Mouse (Mus musculus) hindbrain, embryonic 13.5 days (tissue): Measurements from ENCODE around the gene Gpr84. TPM values are rescaled to one million over a fixed set of nuclear protein-coding genes. Genes with fewer than 3 reads are reported as not detected.

Source experiments
- ATAC-seq: fragments of 200-750 bp; cut with Nextera tagmentation; 2 replicates; pipeline ENCODE4 v1.8.0; 2017; ENCODE audit warnings: moderate TSS enrichment; ENCODE audit not compliant: low FRiP score
- H3K27ac ChIP-seq: fragments of 300-500 bp; sonication (generic); 2 replicates; pipeline ENCODE4 v1.5.1; 2015; ENCODE audit warnings: inconsistent platforms, mild to moderate bottlenecking, moderate library complexity
- H3K27me3 ChIP-seq: fragments of 300-500 bp; sonication (generic); 2 replicates; pipeline ENCODE4 v1.6.1; 2015; ENCODE audit warnings: mild to moderate bottlenecking, inconsistent platforms
- H3K36me3 ChIP-seq: fragments of 300-500 bp; sonication (generic); 2 replicates; pipeline ENCODE4 v1.6.1; 2015; ENCODE audit warnings: mild to moderate bottlenecking, inconsistent platforms
- H3K4me1 ChIP-seq: fragments of 300-500 bp; sonication (generic); replicated peaks from 2 replicates; pipeline ENCODE4 v1.6.1; 2015; ENCODE audit warnings: inconsistent platforms
- H3K4me2 ChIP-seq: fragments of 300-500 bp; sonication (generic); 2 replicates; pipeline ENCODE4 v1.6.1; 2015; ENCODE audit warnings: inconsistent platforms, mild to moderate bottlenecking, moderate library complexity
- H3K4me3 ChIP-seq: fragments of 300-500 bp; sonication (generic); 2 replicates; pipeline ENCODE4 v1.5.1; 2015; ENCODE audit warnings: mild to moderate bottlenecking, inconsistent platforms
- H3K9ac ChIP-seq: fragments of 300-500 bp; sonication (generic); 2 replicates; pipeline ENCODE4 v1.6.1; 2015; ENCODE audit warnings: mild to moderate bottlenecking, inconsistent platforms
- H3K9me3 ChIP-seq: fragments of 300-500 bp; sonication (generic); 2 replicates; pipeline ENCODE4 v1.6.1; 2016; ENCODE audit warnings: inconsistent platforms
- WGBS: fragments of 180-500 bp; shearing (Covaris S2); methylation state at CpG from one replicate; pipeline ENCODE4 v1.1.7; 2015; 5-methylcytosine and 5-hydroxymethylcytosine counted together
- polyA plus RNA-seq: library from polyadenylated mRNA; unstranded; fragments of >200 nt; fragmentation: Nextera tagmentation; extraction: Ambion mirVana; gene quantifications from 2 replicates; pipeline ENCODE4 v1.2.1, GENCODE M21; 2015

Gene Gpr84
- polyA plus RNA-seq, 1 experiment from 2014 or later = 0.34 TPM

- ATAC-seq = no peak
- peaks cover 42% of the 10 kb centered on the region for H3K4me1 ChIP-seq
- no peak overlapping the region for H3K4me2 ChIP-seq
- H3K9me3 ChIP-seq = no peaks in the 10 kb centered on the region
- H3K27me3 ChIP-seq = peaks cover 24% of the 10 kb centered on the region
- H3K36me3 ChIP-seq = no peaks in the 10 kb centered on the region
- no peak overlapping the region for H3K27ac ChIP-seq
- 0% methylated on average over 2 of the region's 2 CpGs for whole genome bisulfite sequencing
- H3K4me3 ChIP-seq = no peak overlapping the region
- no peak overlapping the region for H3K9ac ChIP-seq
Observed at GRCm38 (mm10) chr15:103334194-103334593, 23.8 kb upstream of the Gpr84 start.

GRCm38 (mm10) chr15:103333738-103334137 lies 23.3 kb upstream of the Gpr84 start:
- ATAC-seq = no peak
- no peak overlapping the region for H3K27ac ChIP-seq
- H3K9me3 ChIP-seq = no peaks in the 10 kb centered on the region
- H3K4me2 ChIP-seq = no peak overlapping the region
- peaks cover 19% of the 10 kb centered on the region for H3K27me3 ChIP-seq
- no peaks in the 10 kb centered on the region for H3K36me3 ChIP-seq
- H3K9ac ChIP-seq = no peak overlapping the region
- WGBS = 63% methylated on average over 5 of the region's 5 CpGs
- peaks cover 38% of the 10 kb centered on the region for H3K4me1 ChIP-seq
- H3K4me3 ChIP-seq = no peak overlapping the region

GRCm38 (mm10) chr15:103333081-103333615 lies 22.7 kb upstream of the Gpr84 start:
- no peak overlapping the region for H3K4me3 ChIP-seq
- H3K9ac ChIP-seq = no peak overlapping the region
- peaks cover 13% of the 10 kb centered on the region; the same call in 1 of the 2 replicates for H3K27me3 ChIP-seq
- H3K36me3 ChIP-seq = no peaks in the 10 kb centered on the region
- no peak overlapping the region for H3K4me2 ChIP-seq
- no peaks in the 10 kb centered on the region for H3K9me3 ChIP-seq
- no peak overlapping the region for H3K27ac ChIP-seq
- 71% methylated on average over 5 of the region's 5 CpGs for WGBS
- no peak for ATAC-seq
- peaks cover 38% of the 10 kb centered on the region for H3K4me1 ChIP-seq

GRCm38 (mm10) chr15:103323455-103324247 lies 13.2 kb upstream of the Gpr84 start:
- ATAC-seq = peak; percentile 97
- WGBS = 1% methylated on average over 35 of the region's 40 CpGs
- H3K9me3 ChIP-seq = no peaks in the 10 kb centered on the region
- H3K4me3 ChIP-seq = peak overlapping the region; percentile 67
- H3K9ac ChIP-seq = peak overlapping the region; percentile 90
- peaks cover 10% of the 10 kb centered on the region for H3K36me3 ChIP-seq
- H3K4me1 ChIP-seq = peaks cover 39% of the 10 kb centered on the region
- no peaks in the 10 kb centered on the region for H3K27me3 ChIP-seq
- H3K27ac ChIP-seq = peak overlapping the region; percentile 85
- H3K4me2 ChIP-seq = peak overlapping the region; percentile 78

- H3K36me3 ChIP-seq = peaks cover 16% of the 10 kb centered on the region
- peak overlapping the region; percentile 78 for H3K4me2 ChIP-seq
- H3K4me1 ChIP-seq = peaks cover 42% of the 10 kb centered on the region
- no peaks in the 10 kb centered on the region for H3K27me3 ChIP-seq
- peak overlapping the region; percentile 85 for H3K27ac ChIP-seq
- H3K4me3 ChIP-seq = peak overlapping the region; percentile 67
- ATAC-seq = peak; percentile 75
- H3K9me3 ChIP-seq = no peaks in the 10 kb centered on the region
- peak overlapping the region; percentile 90 for H3K9ac ChIP-seq
- 0% methylated on average over 17 of the region's 26 CpGs for WGBS
Observed at GRCm38 (mm10) chr15:103323070-103323454, 12.7 kb upstream of the Gpr84 start.

- H3K4me2 ChIP-seq = peak overlapping the region; percentile 78
- peaks cover 23% of the 10 kb centered on the region for H3K36me3 ChIP-seq
- WGBS = 43% methylated on average over 4 of the region's 4 CpGs
- H3K27me3 ChIP-seq = no peaks in the 10 kb centered on the region
- H3K9ac ChIP-seq = peak overlapping the region; percentile 90
- peak overlapping the region; percentile 85 for H3K27ac ChIP-seq
- H3K4me1 ChIP-seq = peaks cover 42% of the 10 kb centered on the region
- peak overlapping the region; percentile 67 for H3K4me3 ChIP-seq
- no peaks in the 10 kb centered on the region for H3K9me3 ChIP-seq
- no peak for ATAC-seq
Observed at GRCm38 (mm10) chr15:103322396-103322795, 12.0 kb upstream of the Gpr84 start.

GRCm38 (mm10) chr15:103321076-103321475 lies 10.7 kb upstream of the Gpr84 start:
- 64% methylated on average over 1 of the region's 1 CpGs for WGBS
- no peaks in the 10 kb centered on the region for H3K27me3 ChIP-seq
- H3K4me3 ChIP-seq = no peak overlapping the region
- H3K9me3 ChIP-seq = no peaks in the 10 kb centered on the region
- H3K27ac ChIP-seq = no peak overlapping the region
- peaks cover 42% of the 10 kb centered on the region for H3K4me1 ChIP-seq
- peak overlapping the region; percentile 90; the same call in 1 of the 2 replicates for H3K9ac ChIP-seq
- H3K36me3 ChIP-seq = peaks cover 36% of the 10 kb centered on the region
- ATAC-seq = no peak
- 0 out of 2 replicates have a peak overlapping the region, but pooled peaks have one; percentile 78 for H3K4me2 ChIP-seq

- no peak for ATAC-seq
- no peaks in the 10 kb centered on the region for H3K9me3 ChIP-seq
- peaks cover 55% of the 10 kb centered on the region for H3K4me1 ChIP-seq
- H3K27ac ChIP-seq = no peak overlapping the region
- peaks cover 43% of the 10 kb centered on the region for H3K36me3 ChIP-seq
- H3K9ac ChIP-seq = 0 out of 2 replicates have a peak overlapping the region, but pooled peaks have one; percentile 30
- no peaks in the 10 kb centered on the region for H3K27me3 ChIP-seq
- WGBS = 64% methylated on average over 3 of the region's 3 CpGs
- H3K4me3 ChIP-seq = no peak overlapping the region
- H3K4me2 ChIP-seq = no peak overlapping the region
Observed at GRCm38 (mm10) chr15:103318201-103318816, 7.9 kb upstream of the Gpr84 start.

- no peak for ATAC-seq
- Histone ChIP-seq H3K27ac (no peak overlapping the region), H3K9ac (0 out of 2 replicates have a peak overlapping the region, but pooled peaks have one; percentile 30), H3K36me3 (peaks cover 43% of the 10 kb centered on the region), H3K9me3 (no peaks in the 10 kb centered on the region), H3K4me3 (no peak overlapping the region), H3K4me1 (peaks cover 60% of the 10 kb centered on the region), H3K4me2 (no peak overlapping the region), H3K27me3 (no peaks in the 10 kb centered on the region)
- WGBS = 84% methylated on average over 8 of the region's 8 CpGs
Observed at GRCm38 (mm10) chr15:103317731-103318130, 7.3 kb upstream of the Gpr84 start.

- H3K9me3 ChIP-seq = no peaks in the 10 kb centered on the region
- H3K36me3 ChIP-seq = peaks cover 43% of the 10 kb centered on the region
- no peak overlapping the region for H3K9ac ChIP-seq
- ATAC-seq = no peak
- no peak overlapping the region for H3K4me2 ChIP-seq
- peaks cover 53% of the 10 kb centered on the region for H3K4me1 ChIP-seq
- no peaks in the 10 kb centered on the region for H3K27me3 ChIP-seq
- no peak overlapping the region for H3K27ac ChIP-seq
- H3K4me3 ChIP-seq = no peak overlapping the region
Observed at GRCm38 (mm10) chr15:103317120-103317519, 6.7 kb upstream of the Gpr84 start.

- Histone ChIP-seq H3K4me1 (peaks cover 44% of the 10 kb centered on the region), H3K4me2 (no peak overlapping the region), H3K27ac (no peak overlapping the region), H3K27me3 (no peaks in the 10 kb centered on the region), H3K36me3 (peaks cover 43% of the 10 kb centered on the region), H3K9me3 (no peaks in the 10 kb centered on the region), H3K9ac (peak overlapping the region; percentile 39; the same call in 1 of the 2 replicates), H3K4me3 (no peak overlapping the region)
- 84% methylated on average over 10 of the region's 10 CpGs for WGBS
- no peak for ATAC-seq
Observed at GRCm38 (mm10) chr15:103315979-103316776, 5.8 kb upstream of the Gpr84 start.
